Mouse (Mus musculus): ENCODE results near the gene Nln. TPM values are rescaled to one million over a fixed set of nuclear protein-coding genes. Genes with fewer than 3 reads are reported as not detected.
A peak's percentile ranks its signal among the peaks of the same experiment; 100 is the strongest.

Gene Nln
- total and polyA plus RNA-seq, 3 experiments = 15.4 to 229 (median 16.1) TPM

DNA sequence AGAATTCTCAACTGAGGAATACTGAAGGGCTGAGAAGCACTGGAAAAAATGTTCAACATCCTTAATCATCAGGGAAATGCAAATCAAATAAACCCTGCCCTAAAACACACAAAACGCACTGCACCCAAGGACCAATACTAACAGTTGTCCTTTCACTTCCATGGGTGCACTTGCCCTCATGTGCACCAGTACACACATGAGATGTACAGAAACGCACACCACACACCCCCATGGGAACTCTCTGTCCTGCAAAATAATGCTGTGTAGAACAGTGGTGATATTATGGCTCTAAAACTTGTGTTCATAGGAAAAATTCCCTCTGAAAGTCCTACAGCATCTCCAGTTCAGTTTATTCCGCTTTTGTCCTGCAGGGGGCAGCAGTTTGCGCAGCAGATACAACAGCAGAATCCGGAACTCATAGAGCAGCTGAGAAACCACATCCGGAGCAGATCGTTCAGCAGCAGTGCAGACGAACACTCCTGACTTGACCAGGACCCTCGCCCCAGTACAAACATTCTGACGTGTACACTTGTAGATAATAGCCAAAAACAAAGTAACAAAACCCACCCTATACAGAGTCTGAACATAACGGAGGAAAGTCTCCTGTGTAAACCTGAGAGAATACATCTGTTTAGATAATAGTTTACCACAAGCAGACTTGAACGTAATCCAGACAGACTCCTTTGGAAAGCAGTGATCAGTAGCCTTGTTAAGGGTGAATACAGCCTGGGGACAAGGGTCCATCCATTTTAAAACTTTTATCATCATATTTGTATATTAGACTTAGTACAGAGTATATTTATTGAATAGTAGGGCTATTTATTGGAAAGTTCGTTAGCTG, 30.2 kb upstream of the Nln start:
- H3K4me3 ChIP-seq (ENCODE audit: control insufficient read depth in 1 of 2, insufficient read depth in 1 of 2, low read depth in 2 of 2, low read length in 2 of 2) = peak overlapping the region; percentile 37 to 56
- peak; percentile 87 for DNase-seq (ENCODE audit: low read depth, low spot score)
- peaks cover 0 to 3% of the 10 kb centered on the region in 2 experiments; a peak in 3 of 4 replicates for H3K36me3 ChIP-seq (ENCODE audit: control insufficient read depth in 1 of 2, insufficient read depth in 2 of 2, low read length in 2 of 2)
- H3K9ac ChIP-seq (ENCODE audit: control insufficient read depth, low read depth, low read length, poor library complexity, severe bottlenecking) = peak overlapping the region; percentile 50
- H3K79me2 ChIP-seq (ENCODE audit: control insufficient read depth, insufficient read depth, low read length, poor library complexity) = no peaks in the 10 kb centered on the region
- H3K9me3 ChIP-seq (replicated peaks; ENCODE audit: insufficient read depth, low read length) = no peaks in the 10 kb centered on the region
- no peaks in the 10 kb centered on the region for H3K4me1 ChIP-seq (ENCODE audit: control insufficient read depth in 1 of 2, insufficient read depth in 2 of 2, low read length in 2 of 2)
- no peaks in the 10 kb centered on the region for H3K27me3 ChIP-seq (ENCODE audit: control insufficient read depth in 1 of 2, insufficient read depth in 2 of 2, low read length in 2 of 2)
- H3K27ac ChIP-seq (ENCODE audit: control insufficient read depth, low read depth, low read length) = no peak overlapping the region
- no peak for TF ChIP-seq MAZ (IDR thresholded peaks at IDR 0.05; ENCODE audit: low read depth, low read length)
- TF ChIP-seq ZC3H11A (IDR thresholded peaks at IDR 0.05; ENCODE audit: low read depth, low read length) = peak; percentile 36; the same call in 1 of the 2 replicates
- TF ChIP-seq SIN3A (IDR thresholded peaks at IDR 0.05; ENCODE audit: low read length) = peak; percentile 88
- no peak for TF ChIP-seq USF2 (IDR thresholded peaks at IDR 0.05; ENCODE audit: borderline replicate concordance in 1 of 2, insufficient read depth in 1 of 2, low read depth in 1 of 2, low read length in 2 of 2)
- no peak for TF ChIP-seq MYC (IDR thresholded peaks at IDR 0.05; ENCODE audit: low read depth, low read length)
- TF ChIP-seq RAD21 (IDR thresholded peaks at IDR 0.05; ENCODE audit: low read depth, low read length) = peak; percentile 43
- peak; percentile 36; the same call in 1 of the 2 replicates for TF ChIP-seq BHLHE40 (IDR thresholded peaks at IDR 0.05; ENCODE audit: borderline replicate concordance, low read depth, low read length)
- TF ChIP-seq NRF1 (IDR thresholded peaks at IDR 0.05; ENCODE audit: insufficient read depth, low read depth, low read length, poor library complexity, severe bottlenecking) = no peak
- no peak for TF ChIP-seq MAX (IDR thresholded peaks at IDR 0.05; ENCODE audit: low read length)
- TF ChIP-seq USF1 (IDR thresholded peaks at IDR 0.05; ENCODE audit: low read depth, low read length) = 0 out of 2 replicates have a peak, but pooled peaks have one; percentile 17
- TF ChIP-seq ELF1 (IDR thresholded peaks at IDR 0.05; ENCODE audit: low read depth, low read length) = peak; percentile 72
- TF ChIP-seq GABPA (IDR thresholded peaks at IDR 0.05; ENCODE audit: low read depth, low read length) = no peak
- no peak for TF ChIP-seq MXI1 (IDR thresholded peaks at IDR 0.05; ENCODE audit: low read depth, low read length)
- 0 out of 2 replicates have a peak, but pooled peaks have one; percentile 14 for TF ChIP-seq TCF12 (IDR thresholded peaks at IDR 0.05; ENCODE audit: low read depth, low read length)
- TF ChIP-seq EP300 (IDR thresholded peaks at IDR 0.05; ENCODE audit: low read depth in 1 of 2, low read length in 2 of 2) = peak; percentile 19 to 50; a peak in 1 of 4 replicates
- TF ChIP-seq ZKSCAN1 (IDR thresholded peaks at IDR 0.05; ENCODE audit: low read depth, low read length) = no peak
- TF ChIP-seq TAL1 (IDR thresholded peaks at IDR 0.05; ENCODE audit: low read length) = no peak
- TF ChIP-seq CHD1 (IDR thresholded peaks at IDR 0.05; ENCODE audit: low read depth, low read length) = no peak
- TF ChIP-seq CTCF (IDR thresholded peaks at IDR 0.05 in 2 of 3, conservative IDR thresholded peaks at IDR 0.05 in 1 of 3; ENCODE audit: control insufficient read depth in 1 of 3, insufficient read depth in 1 of 3, low read depth in 2 of 3, low read length in 3 of 3, poor library complexity in 1 of 3, severe bottlenecking in 1 of 3) = peak; percentile 85 to 96 (median 89)
- TF ChIP-seq SMC3 (IDR thresholded peaks at IDR 0.05; ENCODE audit: low read depth, low read length) = peak; percentile 57
- TF ChIP-seq UBTF (IDR thresholded peaks at IDR 0.05; ENCODE audit: borderline replicate concordance, insufficient read depth, low read depth, low read length) = no peak
- peak; percentile 63 for TF ChIP-seq KAT2A (conservative IDR thresholded peaks at IDR 0.05; ENCODE audit: low read depth, low read length)
- peak; percentile 69 for TF ChIP-seq POLR2AphosphoS2 (IDR thresholded peaks at IDR 0.05; ENCODE audit: low read length)
- peak; percentile 84 for TF ChIP-seq ETS1 (IDR thresholded peaks at IDR 0.05; ENCODE audit: low read depth, low read length)
- peak in 1 of 2 experiments; percentile 51; a peak in 2 of 4 replicates for TF ChIP-seq POLR2A (IDR thresholded peaks at IDR 0.05; ENCODE audit: control insufficient read depth in 1 of 2, insufficient read depth in 1 of 2, low read depth in 1 of 2, low read length in 2 of 2, poor library complexity in 1 of 2)
- TF ChIP-seq GATA1 (IDR thresholded peaks at IDR 0.05; ENCODE audit: low read depth, low read length) = no peak
- TF ChIP-seq E2F4 (IDR thresholded peaks at IDR 0.05; ENCODE audit: borderline replicate concordance, low read depth, low read length) = no peak
- no peak for TF ChIP-seq ZNF384 (IDR thresholded peaks at IDR 0.05; ENCODE audit: low read depth, low read length)
- no peak for TF ChIP-seq MAFK (IDR thresholded peaks at IDR 0.05; ENCODE audit: borderline replicate concordance, low read depth, low read length)
- no peak for TF ChIP-seq MYB (IDR thresholded peaks at IDR 0.05; ENCODE audit: low read depth, low read length)
- no peak for TF ChIP-seq RCOR1 (IDR thresholded peaks at IDR 0.05; ENCODE audit: low read depth, low read length)
- no peak for TF ChIP-seq ZMIZ1 (IDR thresholded peaks at IDR 0.05; ENCODE audit: low read depth, low read length)
- peak; percentile 80 for TF ChIP-seq HCFC1 (IDR thresholded peaks at IDR 0.05; ENCODE audit: low read depth, low read length)
- peak; percentile 47; the same call in 1 of the 2 replicates for TF ChIP-seq NELFE (IDR thresholded peaks at IDR 0.05; ENCODE audit: low read depth, low read length)
- TF ChIP-seq POLR2AphosphoS5 (IDR thresholded peaks at IDR 0.05; ENCODE audit: borderline replicate concordance, low read depth, low read length) = no peak

Data from MEL (cell line).